Mouse (Mus musculus) heart, embryonic 13.5 days (tissue): ENCODE results near the gene Nol10. TPM values are rescaled to one million over a fixed set of nuclear protein-coding genes. Genes with fewer than 3 reads are reported as not detected.

ENCODE experiments used
- ATAC-seq: fragments of 200-750 bp; cut with Nextera tagmentation; 2 replicates; pipeline ENCODE4 v1.8.0; 2017; ENCODE audit warnings: moderate TSS enrichment; ENCODE audit not compliant: insufficient number of reproducible peaks, low FRiP score, low TSS enrichment; ENCODE audit errors: extremely low read depth
- H3K27ac ChIP-seq: fragments of 300-500 bp; sonication (generic); replicated peaks from 2 replicates; pipeline ENCODE4 v1.5.1; 2015; ENCODE audit warnings: moderate library complexity, mild to moderate bottlenecking, inconsistent platforms
- H3K27me3 ChIP-seq: fragments of 300-500 bp; sonication (generic); replicated peaks from 2 replicates; pipeline ENCODE4 v1.6.1; 2015; ENCODE audit warnings: mild to moderate bottlenecking, inconsistent platforms
- H3K36me3 ChIP-seq: fragments of 300-500 bp; sonication (generic); 2 replicates; pipeline ENCODE4 v1.6.1; 2015; ENCODE audit warnings: mild to moderate bottlenecking, inconsistent platforms
- H3K4me1 ChIP-seq: fragments of 300-500 bp; sonication (generic); 2 replicates; pipeline ENCODE4 v1.6.1; 2015; ENCODE audit warnings: inconsistent platforms
- H3K4me2 ChIP-seq: fragments of 300-500 bp; sonication (generic); 2 replicates; pipeline ENCODE4 v1.6.1; 2015; ENCODE audit warnings: inconsistent platforms, mild to moderate bottlenecking, moderate library complexity
- H3K4me3 ChIP-seq: fragments of 300-500 bp; sonication (generic); 2 replicates; pipeline ENCODE4 v1.5.1; 2015; ENCODE audit warnings: moderate library complexity, mild to moderate bottlenecking, inconsistent platforms
- H3K9ac ChIP-seq: fragments of 300-500 bp; sonication (generic); 2 replicates; pipeline ENCODE4 v1.6.1; 2015; ENCODE audit warnings: inconsistent platforms, mild to moderate bottlenecking, moderate library complexity
- H3K9me3 ChIP-seq: fragments of 300-500 bp; sonication (generic); 2 replicates; pipeline ENCODE4 v1.6.1; 2016; ENCODE audit warnings: inconsistent platforms
- WGBS: fragments of 180-500 bp; shearing (Covaris S2); methylation state at CpG from one replicate; pipeline ENCODE4 v1.1.7; 2015; ENCODE audit warnings: mixed read lengths; 5-methylcytosine and 5-hydroxymethylcytosine counted together
- polyA plus RNA-seq: library from polyadenylated mRNA; unstranded; fragments of >200 nt; fragmentation: Nextera tagmentation; extraction: Ambion mirVana; gene quantifications from 2 replicates; pipeline ENCODE4 v1.2.1, GENCODE M21; 2015

The Nol10 gene
- 13.2 and 13.8 TPM in 2 replicates for polyA plus RNA-seq

- peak within 1 kb of the TSS; percentile 79 for H3K4me2 ChIP-seq
- H3K27ac ChIP-seq: peak within 1 kb of the TSS; percentile 54
- WGBS: under 1% methylated on average over 42 of the region's 42 CpGs
- peak within 1 kb of the TSS; percentile 89 for H3K9ac ChIP-seq
- ATAC-seq: peak; percentile 78
- H3K4me1 ChIP-seq: peaks cover 16% of the 10 kb centered on the region
- no peaks in the 10 kb centered on the region for H3K9me3 ChIP-seq
- peak within 1 kb of the TSS; percentile 93 for H3K4me3 ChIP-seq
- H3K27me3 ChIP-seq: no peaks in the 10 kb centered on the region
- H3K36me3 ChIP-seq: peaks cover 29% of the 10 kb centered on the region
Measured at GRCm38 (mm10) chr12:17348048-17349036, at the start of gene Nol10. Gene Nol10, plus strand, starts transcription at chr12:17348458.

- Histone ChIP-seq H3K27ac (no peak overlapping the region), H3K9me3 (no peaks in the 10 kb centered on the region), H3K27me3 (0 out of 2 replicates have a peak, but pooled peaks cover 3% of the 10 kb centered on the region), H3K4me3 (no peak overlapping the region), H3K4me2 (no peak overlapping the region), H3K4me1 (no peaks in the 10 kb centered on the region), H3K9ac (no peak overlapping the region), H3K36me3 (no peaks in the 10 kb centered on the region)
- WGBS: 82% methylated on average over 1 of the region's 1 CpGs
- ATAC-seq: no peak
Measured at GRCm38 (mm10) chr12:17299902-17300301, 48.4 kb upstream of the Nol10 start.

DNA sequence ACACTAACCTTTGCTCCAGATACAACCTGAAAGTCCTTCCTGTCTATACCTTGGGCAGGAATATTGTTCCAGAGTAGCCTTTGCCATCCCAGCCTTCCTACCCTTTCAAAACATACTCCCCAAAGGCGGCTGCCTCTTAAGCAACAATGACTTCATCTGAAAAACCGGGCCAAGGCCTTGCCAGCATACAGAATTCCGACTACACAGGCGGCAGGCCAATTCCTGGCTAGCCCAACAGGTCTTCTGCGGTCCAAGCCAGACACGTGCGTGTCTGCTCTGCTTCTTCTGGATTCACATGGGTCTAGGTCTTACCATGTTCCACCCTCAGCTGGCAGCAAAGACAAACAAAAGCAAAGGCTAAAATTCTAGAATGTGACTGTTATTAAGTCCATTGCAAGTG lies 42.8 kb upstream of the Nol10 start:
- ATAC-seq: no peak
- no peak overlapping the region for H3K9ac ChIP-seq
- H3K4me1 ChIP-seq: no peaks in the 10 kb centered on the region
- no peak overlapping the region for H3K4me2 ChIP-seq
- no peaks in the 10 kb centered on the region for H3K36me3 ChIP-seq
- no peak overlapping the region for H3K27ac ChIP-seq
- 81% methylated on average over 7 of the region's 7 CpGs for WGBS
- H3K4me3 ChIP-seq: no peak overlapping the region
- H3K27me3 ChIP-seq: no peaks in the 10 kb centered on the region
- H3K9me3 ChIP-seq: no peaks in the 10 kb centered on the region

GRCm38 (mm10) chr12:17308246-17308645 lies 40.0 kb upstream of the Nol10 start:
- Histone ChIP-seq H3K9me3 (no peaks in the 10 kb centered on the region), H3K36me3 (no peaks in the 10 kb centered on the region), H3K27me3 (no peaks in the 10 kb centered on the region), H3K9ac (no peak overlapping the region), H3K4me3 (no peak overlapping the region), H3K27ac (no peak overlapping the region), H3K4me2 (no peak overlapping the region), H3K4me1 (no peaks in the 10 kb centered on the region)
- WGBS: 61% methylated on average over 4 of the region's 4 CpGs
- no peak for ATAC-seq

GRCm38 (mm10) chr12:17310852-17311839 lies 37.1 kb upstream of the Nol10 start:
- no peak overlapping the region for H3K27ac ChIP-seq
- 70% methylated on average over 16 of the region's 16 CpGs for WGBS
- no peaks in the 10 kb centered on the region for H3K4me1 ChIP-seq
- ATAC-seq: no peak
- H3K4me3 ChIP-seq: no peak overlapping the region
- H3K9ac ChIP-seq: no peak overlapping the region
- H3K4me2 ChIP-seq: no peak overlapping the region
- H3K9me3 ChIP-seq: no peaks in the 10 kb centered on the region
- no peaks in the 10 kb centered on the region for H3K27me3 ChIP-seq
- H3K36me3 ChIP-seq: no peaks in the 10 kb centered on the region

DNA sequence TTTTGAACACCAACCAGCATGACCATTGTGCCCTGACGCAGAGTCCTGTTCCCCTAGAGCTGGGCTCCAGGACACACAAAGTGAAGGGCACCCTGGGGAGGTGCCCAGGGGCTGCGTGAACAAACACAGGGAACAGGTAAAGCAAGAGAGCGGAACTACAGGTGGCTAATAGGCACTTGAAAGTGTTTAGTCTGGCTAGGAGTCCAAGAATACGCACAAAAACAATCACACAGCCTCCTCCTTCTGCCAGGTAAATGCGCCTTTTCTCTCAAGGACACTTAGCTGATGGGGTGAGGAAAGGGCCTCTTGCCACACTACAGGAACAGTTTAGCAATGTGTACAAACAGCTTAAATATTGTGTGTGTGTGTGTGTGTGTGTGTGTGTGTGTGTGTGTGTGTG lies 32.2 kb upstream of the Nol10 start:
- 85% methylated on average over 5 of the region's 5 CpGs for WGBS
- Histone ChIP-seq H3K4me1 (peaks cover 6% of the 10 kb centered on the region; the same call in 1 of the 2 replicates), H3K4me3 (no peak overlapping the region), H3K9ac (no peak overlapping the region), H3K27ac (no peak overlapping the region), H3K27me3 (no peaks in the 10 kb centered on the region), H3K9me3 (no peaks in the 10 kb centered on the region), H3K36me3 (no peaks in the 10 kb centered on the region), H3K4me2 (no peak overlapping the region)
- no peak for ATAC-seq

GRCm38 (mm10) chr12:17317970-17318369 lies 30.3 kb upstream of the Nol10 start:
- H3K27me3 ChIP-seq: peaks cover 11% of the 10 kb centered on the region
- no peak overlapping the region for H3K9ac ChIP-seq
- WGBS: 34% methylated on average over 4 of the region's 4 CpGs
- H3K9me3 ChIP-seq: no peaks in the 10 kb centered on the region
- H3K4me2 ChIP-seq: no peak overlapping the region
- ATAC-seq: no peak
- H3K36me3 ChIP-seq: no peaks in the 10 kb centered on the region
- no peak overlapping the region for H3K4me3 ChIP-seq
- H3K4me1 ChIP-seq: peaks cover 6% of the 10 kb centered on the region; the same call in 1 of the 2 replicates
- no peak overlapping the region for H3K27ac ChIP-seq

DNA sequence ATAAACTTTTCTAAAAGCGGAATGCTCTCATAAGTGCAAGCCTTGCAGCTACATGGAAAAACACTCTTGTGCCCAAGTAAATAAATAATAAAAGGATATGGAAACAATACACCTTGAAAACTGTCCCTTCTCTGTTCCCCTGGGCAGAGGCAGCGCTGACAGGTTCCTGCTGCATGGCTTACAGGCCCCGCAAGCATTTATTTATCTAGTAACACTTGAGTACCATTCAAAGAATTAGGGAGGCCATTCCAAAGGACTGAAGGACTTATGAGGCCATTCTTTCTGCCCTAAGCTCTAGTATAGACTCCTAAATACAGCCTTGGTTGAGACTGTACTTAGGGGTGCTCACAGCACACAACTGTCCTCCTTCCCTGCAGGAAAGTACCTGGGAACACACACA lies 29.8 kb upstream of the Nol10 start:
- Histone ChIP-seq H3K36me3 (no peaks in the 10 kb centered on the region), H3K4me1 (peaks cover 6% of the 10 kb centered on the region; the same call in 1 of the 2 replicates), H3K4me2 (no peak overlapping the region), H3K27ac (no peak overlapping the region), H3K9ac (no peak overlapping the region), H3K4me3 (no peak overlapping the region), H3K27me3 (peaks cover 15% of the 10 kb centered on the region), H3K9me3 (no peaks in the 10 kb centered on the region)
- ATAC-seq: no peak
- WGBS: 53% methylated on average over 3 of the region's 3 CpGs

- Histone ChIP-seq H3K36me3 (no peaks in the 10 kb centered on the region), H3K4me3 (peak overlapping the region; percentile 59), H3K9me3 (no peaks in the 10 kb centered on the region), H3K27me3 (peaks cover 73% of the 10 kb centered on the region), H3K9ac (peak overlapping the region; percentile 77), H3K4me2 (peak overlapping the region; percentile 94), H3K4me1 (peaks cover 12% of the 10 kb centered on the region), H3K27ac (no peak overlapping the region)
- 4% methylated on average over 51 of the region's 51 CpGs for WGBS
- ATAC-seq: no peak
Measured at GRCm38 (mm10) chr12:17324549-17325470, 23.4 kb upstream of the Nol10 start.

- H3K4me1 ChIP-seq: peaks cover 9% of the 10 kb centered on the region
- 62% methylated on average over 3 of the region's 3 CpGs for WGBS
- H3K36me3 ChIP-seq: no peaks in the 10 kb centered on the region
- no peak within 1 kb of the TSS for H3K4me2 ChIP-seq
- no peak within 1 kb of the TSS for H3K9ac ChIP-seq
- no peaks in the 10 kb centered on the region for H3K9me3 ChIP-seq
- H3K27ac ChIP-seq: no peak within 1 kb of the TSS
- H3K27me3 ChIP-seq: peaks cover 65% of the 10 kb centered on the region
- no peak within 1 kb of the TSS for H3K4me3 ChIP-seq
- ATAC-seq: no peak
Measured at GRCm38 (mm10) chr12:17329259-17329658, 19.0 kb upstream of the Nol10 start, which contains the start of gene Atp6v1c2. Gene Atp6v1c2, minus strand, starts transcription at chr12:17329359.
